Mouse (Mus musculus) left cerebral cortex, adult 18-20 months (tissue): Measurements from ENCODE around the gene Inava. TPM values are rescaled to one million over a fixed set of nuclear protein-coding genes. Genes with fewer than 3 reads are reported as not detected.

Experiments
- DNase-seq, 2 experiments: peaks; one replicate each; pipeline ENCODE4 v3.0.0; 2021 to 2022; ENCODE audit warnings: low spot score in 2 of 2, mixed read lengths in 1 of 2
- total RNA-seq, 2 experiments: library from RNA; stranded (reverse); gene quantifications; 2 replicates each; pipeline ENCODE4 v1.2.3; 2021

The Inava gene
- total RNA-seq, 2 experiments from 2014 or later: 1.6 to 2.3 TPM

DNA sequence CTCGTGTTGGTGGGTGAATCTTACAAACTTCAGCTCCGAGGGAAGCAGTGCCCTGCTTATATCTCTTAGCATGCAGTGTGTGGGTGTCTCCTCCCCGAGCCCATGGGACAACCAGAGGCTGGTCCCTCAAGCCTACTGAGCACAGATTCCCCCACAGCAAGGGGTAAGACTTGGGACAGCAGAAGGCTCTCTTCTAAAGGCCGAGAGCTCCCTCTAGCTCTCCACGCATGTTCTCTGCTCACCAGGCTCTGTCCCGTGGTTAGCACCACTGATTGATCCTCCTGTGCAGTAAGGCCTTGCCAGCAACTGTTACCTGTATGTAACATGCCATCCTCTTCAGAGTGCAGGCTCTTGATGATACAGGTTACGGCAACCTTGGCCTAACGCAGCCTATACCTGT is 66.4 kb downstream of the Inava start:
- DNase-seq: peak; percentile 56 to 62

DNA sequence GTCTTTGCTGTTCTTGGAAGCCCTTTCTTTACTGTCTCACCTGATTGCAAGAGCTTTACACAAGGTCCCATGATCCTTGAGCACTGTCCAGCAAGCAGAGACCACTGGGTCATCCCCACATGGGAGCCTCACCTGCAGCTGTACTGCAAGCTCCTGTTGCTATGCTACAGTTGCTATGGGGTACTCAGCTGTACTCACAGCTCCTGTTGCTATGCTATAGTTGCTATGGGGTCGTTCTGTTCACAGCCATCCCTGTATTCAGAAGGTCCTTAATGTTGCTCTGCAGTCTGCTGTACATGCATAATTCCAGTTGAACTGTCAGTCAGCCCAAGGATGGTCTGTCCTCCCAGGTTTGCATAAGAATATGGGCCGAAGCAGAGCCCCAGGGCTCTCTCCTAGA is 68.6 kb downstream of the Inava start:
- no peak for DNase-seq

Other genes starting within 250 kb of the Inava start
- 10 to 100 TPM; 17.2 to 20.3 TPM for gene Igfn1, start 227.9 kb downstream of the Inava start, total RNA-seq
- 10 to 100 TPM; 66.3 to 67.8 TPM for gene Tmem9, start 226.1 kb downstream of the Inava start, total RNA-seq
- gene Ascl5, start 183.5 kb downstream of the Inava start, total RNA-seq: 1 to 10 TPM; 1.9 to 3.1 TPM
- gene Cacna1s, start 181.5 kb downstream of the Inava start, total RNA-seq: 1 to 10 TPM; 1.5 to 1.7 TPM
- 10 to 100 TPM; 54.8 to 57.3 TPM for gene Kif21b, start 102.9 kb downstream of the Inava start, total RNA-seq
- gene Mroh3, start 21.4 kb downstream of the Inava start, total RNA-seq: 1 to 10 TPM in 1 of 2 experiments, under 1 TPM in 1; 0.42 to 1.1 TPM
- 1 to 10 TPM; 3.8 to 4.2 TPM for gene Gpr25, start 26.6 kb upstream of the Inava start, total RNA-seq
- gene Camsap2, start 111.8 kb upstream of the Inava start, total RNA-seq: 100 to 1,000 TPM; 131 to 133 TPM
- 10 to 100 TPM in 1 of 2 experiments, 1 to 10 TPM in 1; 9.7 to 11.8 TPM for gene Ddx59, start 181.0 kb upstream of the Inava start, total RNA-seq
- under 1 TPM; 0.14 to 0.23 TPM for gene Kif14, start 232.1 kb upstream of the Inava start, total RNA-seq